Mouse (Mus musculus): Measurements from ENCODE around the gene Nfia. TPM values are rescaled to one million over a fixed set of nuclear protein-coding genes. Genes with fewer than 3 reads are reported as not detected.

Nfia gene
- polyA plus RNA-seq, 1 experiment: 8.1 TPM

- H3K36me3 ChIP-seq (ENCODE audit: control insufficient read depth, insufficient read depth, low read length): no peaks in the 10 kb centered on the region
- no peak for TF ChIP-seq CTCF (IDR thresholded peaks at IDR 0.05; ENCODE audit: control insufficient read depth, insufficient read depth, insufficient replicate concordance, low read depth, low read length)
- TF ChIP-seq POLR2A (IDR thresholded peaks at IDR 0.05; ENCODE audit: control insufficient read depth, low read depth, low read length): no peak
- no peak overlapping the region for H3K4me3 ChIP-seq (ENCODE audit: control insufficient read depth, low read depth, low read length)
- no peak overlapping the region for H3K27ac ChIP-seq (ENCODE audit: control insufficient read depth, insufficient read depth, low read depth, low read length)
- H3K4me1 ChIP-seq (ENCODE audit: control insufficient read depth, insufficient read depth, low read length): no peaks in the 10 kb centered on the region
- H3K27me3 ChIP-seq (ENCODE audit: control insufficient read depth, insufficient read depth, low read length): no peaks in the 10 kb centered on the region
Observed at GRCm38 (mm10) chr4:98080586-98080985, 308.1 kb downstream of the Nfia start.

DNA sequence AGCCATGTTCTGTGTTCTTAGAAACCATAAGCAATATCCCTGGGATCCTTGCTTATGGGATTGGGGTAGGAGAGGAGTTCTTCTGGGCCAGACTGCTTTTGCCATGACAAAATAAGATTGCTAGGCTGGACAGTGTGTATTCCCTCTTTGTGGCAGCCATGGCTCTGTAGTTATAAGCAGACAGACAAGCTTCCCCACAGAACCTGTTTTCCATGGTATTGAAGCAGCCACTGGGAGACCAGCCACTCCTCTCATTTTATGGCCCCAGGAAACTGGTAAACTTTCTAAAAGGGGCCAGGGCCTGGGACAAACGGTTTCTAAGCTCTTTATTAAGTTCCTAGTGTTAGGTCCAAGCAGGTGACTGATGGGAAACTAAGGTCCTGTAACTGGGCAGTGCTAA lies 309.4 kb downstream of the Nfia start:
- H3K27ac ChIP-seq (ENCODE audit: control insufficient read depth, insufficient read depth, low read depth, low read length): no peak overlapping the region
- H3K4me3 ChIP-seq (ENCODE audit: control insufficient read depth, low read depth, low read length): no peak overlapping the region

DNA sequence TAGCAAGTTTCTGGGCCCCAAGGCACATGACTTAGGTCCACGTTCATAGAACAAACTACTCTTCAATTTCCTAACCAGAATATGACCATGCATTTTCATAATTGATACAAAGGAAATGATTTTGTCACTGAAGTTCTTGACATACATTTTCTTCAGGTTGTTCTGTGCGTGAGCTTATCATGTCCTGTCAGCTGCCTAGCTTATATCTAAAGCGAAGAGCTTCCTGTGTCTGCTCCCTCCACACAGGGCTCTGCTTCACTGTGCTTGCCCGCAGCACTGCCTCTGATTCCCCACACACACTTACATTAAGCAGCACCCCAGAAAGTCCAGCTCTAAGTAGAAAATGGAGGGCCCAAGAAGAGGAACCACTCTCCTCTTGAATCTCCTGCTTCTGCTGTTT lies 310.0 kb downstream of the Nfia start:
- Histone ChIP-seq H3K27me3 (ENCODE audit: control insufficient read depth, insufficient read depth, low read length) (no peaks in the 10 kb centered on the region), H3K36me3 (ENCODE audit: control insufficient read depth, insufficient read depth, low read length) (no peaks in the 10 kb centered on the region), H3K4me1 (ENCODE audit: control insufficient read depth, insufficient read depth, low read length) (no peaks in the 10 kb centered on the region), H3K27ac (ENCODE audit: control insufficient read depth, insufficient read depth, low read depth, low read length) (no peak overlapping the region), H3K4me3 (ENCODE audit: control insufficient read depth, low read depth, low read length) (no peak overlapping the region)
- TF ChIP-seq POLR2A (IDR thresholded peaks at IDR 0.05; ENCODE audit: control insufficient read depth, low read depth, low read length) (no peak), CTCF (IDR thresholded peaks at IDR 0.05; ENCODE audit: control insufficient read depth, insufficient read depth, insufficient replicate concordance, low read depth, low read length) (no peak)

More for the DNA sequence above, 309.4 kb downstream of the Nfia start:
- Histone ChIP-seq H3K27me3 (ENCODE audit: control insufficient read depth, insufficient read depth, low read length) (no peaks in the 10 kb centered on the region), H3K36me3 (ENCODE audit: control insufficient read depth, insufficient read depth, low read length) (no peaks in the 10 kb centered on the region), H3K4me1 (ENCODE audit: control insufficient read depth, insufficient read depth, low read length) (no peaks in the 10 kb centered on the region)
- TF ChIP-seq CTCF (IDR thresholded peaks at IDR 0.05; ENCODE audit: control insufficient read depth, insufficient read depth, insufficient replicate concordance, low read depth, low read length) (no peak), POLR2A (IDR thresholded peaks at IDR 0.05; ENCODE audit: control insufficient read depth, low read depth, low read length) (no peak)

DNA sequence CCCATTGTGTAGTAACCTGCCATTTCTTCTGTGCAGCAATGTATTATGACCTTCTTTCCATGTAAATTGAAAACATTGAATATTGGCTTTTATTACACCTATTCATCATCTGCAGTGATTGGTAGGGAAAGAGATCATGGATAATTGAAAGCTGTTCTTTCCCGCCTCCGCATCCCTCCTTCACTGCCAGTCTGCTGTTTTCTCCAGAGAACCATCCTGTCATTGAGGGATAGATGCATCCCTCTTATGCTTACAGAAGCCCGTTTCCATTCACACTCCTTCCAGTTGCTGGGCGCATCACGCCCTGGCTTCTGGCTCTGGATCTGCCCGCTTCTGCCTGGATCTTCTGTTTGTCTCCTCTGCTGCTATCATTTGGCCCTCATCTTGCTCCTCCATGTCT lies 312.5 kb downstream of the Nfia start:
- no peak overlapping the region for H3K4me3 ChIP-seq (ENCODE audit: control insufficient read depth, low read depth, low read length)
- no peaks in the 10 kb centered on the region for H3K4me1 ChIP-seq (ENCODE audit: control insufficient read depth, insufficient read depth, low read length)
- TF ChIP-seq CTCF (IDR thresholded peaks at IDR 0.05; ENCODE audit: control insufficient read depth, insufficient read depth, insufficient replicate concordance, low read depth, low read length): no peak
- no peak for TF ChIP-seq POLR2A (IDR thresholded peaks at IDR 0.05; ENCODE audit: control insufficient read depth, low read depth, low read length)
- no peak overlapping the region for H3K27ac ChIP-seq (ENCODE audit: control insufficient read depth, insufficient read depth, low read depth, low read length)
- no peaks in the 10 kb centered on the region for H3K27me3 ChIP-seq (ENCODE audit: control insufficient read depth, insufficient read depth, low read length)
- no peaks in the 10 kb centered on the region for H3K36me3 ChIP-seq (ENCODE audit: control insufficient read depth, insufficient read depth, low read length)

DNA sequence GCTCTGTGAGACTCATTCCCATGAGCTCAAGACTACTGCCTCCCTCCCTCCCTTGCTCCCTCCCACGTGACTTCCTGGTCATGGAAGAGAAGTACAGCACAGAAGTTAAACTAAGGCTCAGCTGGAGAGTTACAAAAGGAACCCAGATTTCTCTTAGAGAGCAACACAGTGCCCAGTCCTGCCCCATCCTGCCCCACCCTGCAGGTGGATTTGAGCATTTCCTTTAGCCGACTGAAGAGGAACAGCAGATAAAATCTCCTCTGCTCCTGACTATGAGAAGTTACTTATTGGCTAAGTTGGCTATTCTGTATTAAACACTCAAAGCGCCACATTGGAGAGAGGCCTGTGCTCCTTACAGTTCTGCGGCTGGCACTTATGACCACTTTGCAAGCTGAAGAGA lies 314.4 kb downstream of the Nfia start:
- Histone ChIP-seq H3K36me3 (ENCODE audit: control insufficient read depth, insufficient read depth, low read length) (no peaks in the 10 kb centered on the region), H3K27ac (ENCODE audit: control insufficient read depth, insufficient read depth, low read depth, low read length) (no peak overlapping the region), H3K4me3 (ENCODE audit: control insufficient read depth, low read depth, low read length) (no peak overlapping the region), H3K27me3 (ENCODE audit: control insufficient read depth, insufficient read depth, low read length) (no peaks in the 10 kb centered on the region), H3K4me1 (ENCODE audit: control insufficient read depth, insufficient read depth, low read length) (no peaks in the 10 kb centered on the region)
- TF ChIP-seq POLR2A (IDR thresholded peaks at IDR 0.05; ENCODE audit: control insufficient read depth, low read depth, low read length) (no peak), CTCF (IDR thresholded peaks at IDR 0.05; ENCODE audit: control insufficient read depth, insufficient read depth, insufficient replicate concordance, low read depth, low read length) (no peak)

- H3K4me1 ChIP-seq (ENCODE audit: control insufficient read depth, insufficient read depth, low read length): no peaks in the 10 kb centered on the region
- no peak overlapping the region for H3K27ac ChIP-seq (ENCODE audit: control insufficient read depth, insufficient read depth, low read depth, low read length)
- TF ChIP-seq CTCF (IDR thresholded peaks at IDR 0.05; ENCODE audit: control insufficient read depth, insufficient read depth, insufficient replicate concordance, low read depth, low read length) (no peak), POLR2A (IDR thresholded peaks at IDR 0.05; ENCODE audit: control insufficient read depth, low read depth, low read length) (no peak)
Observed at GRCm38 (mm10) chr4:98089985-98090384, 317.5 kb downstream of the Nfia start.

DNA sequence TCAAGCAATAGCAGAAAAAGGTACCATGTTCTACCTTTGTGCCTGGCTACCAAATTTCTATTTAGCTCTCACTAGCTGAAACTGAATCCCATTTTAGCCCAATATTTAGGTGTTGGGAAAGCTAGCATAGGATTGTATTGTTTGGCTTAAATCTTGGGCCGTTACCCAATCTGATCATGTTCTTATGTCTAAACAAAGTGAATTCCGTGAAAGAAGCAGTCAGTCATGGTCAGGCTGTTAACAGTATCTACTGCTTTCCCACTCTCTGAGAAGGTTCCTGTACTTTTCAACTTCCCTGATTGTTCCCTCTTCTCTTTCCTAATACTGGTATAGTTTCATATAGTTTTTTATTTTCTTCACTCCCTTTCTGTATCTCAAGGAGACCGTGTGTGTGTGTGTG lies 318.1 kb downstream of the Nfia start:
- Histone ChIP-seq H3K27ac (ENCODE audit: control insufficient read depth, insufficient read depth, low read depth, low read length) (no peak overlapping the region), H3K4me1 (ENCODE audit: control insufficient read depth, insufficient read depth, low read length) (no peaks in the 10 kb centered on the region)
- TF ChIP-seq POLR2A (IDR thresholded peaks at IDR 0.05; ENCODE audit: control insufficient read depth, low read depth, low read length): no peak
- no peak for TF ChIP-seq CTCF (IDR thresholded peaks at IDR 0.05; ENCODE audit: control insufficient read depth, insufficient read depth, insufficient replicate concordance, low read depth, low read length)

More at GRCm38 (mm10) chr4:98089985-98090384, 317.5 kb downstream of the Nfia start:
- Histone ChIP-seq H3K36me3 (ENCODE audit: control insufficient read depth, insufficient read depth, low read length) (no peaks in the 10 kb centered on the region), H3K27me3 (ENCODE audit: control insufficient read depth, insufficient read depth, low read length) (no peaks in the 10 kb centered on the region), H3K4me3 (ENCODE audit: control insufficient read depth, low read depth, low read length) (no peak overlapping the region)

DNA sequence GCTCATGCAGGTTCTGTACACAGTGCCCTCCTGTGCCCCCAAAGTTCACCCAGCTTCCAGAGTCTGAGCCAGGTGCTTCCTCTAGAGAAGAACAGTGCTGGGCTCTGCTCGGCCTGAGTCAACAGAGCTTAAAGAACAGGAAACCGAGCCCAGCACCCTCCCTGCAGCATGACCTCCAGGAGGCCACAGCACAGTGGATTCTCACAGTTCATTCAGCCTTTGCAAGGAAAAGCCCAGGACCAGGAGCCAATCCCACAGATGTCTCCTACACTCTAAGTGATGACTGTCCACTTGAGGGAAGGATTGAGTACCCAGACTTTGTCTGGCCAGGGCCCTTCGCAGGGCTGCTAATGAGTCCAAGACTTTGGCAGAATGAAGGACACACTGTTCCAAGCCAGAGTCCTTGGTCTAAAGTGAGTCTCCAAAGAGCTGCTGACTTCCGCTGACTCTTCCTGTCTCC lies 318.9 kb downstream of the Nfia start:
- Histone ChIP-seq H3K4me3 (ENCODE audit: control insufficient read depth, low read depth, low read length) (no peak overlapping the region), H3K27ac (ENCODE audit: control insufficient read depth, insufficient read depth, low read depth, low read length) (no peak overlapping the region; the same call in 1 of the 2 replicates), H3K36me3 (ENCODE audit: control insufficient read depth, insufficient read depth, low read length) (no peaks in the 10 kb centered on the region), H3K4me1 (ENCODE audit: control insufficient read depth, insufficient read depth, low read length) (no peaks in the 10 kb centered on the region), H3K27me3 (ENCODE audit: control insufficient read depth, insufficient read depth, low read length) (no peaks in the 10 kb centered on the region)
- TF ChIP-seq POLR2A (IDR thresholded peaks at IDR 0.05; ENCODE audit: control insufficient read depth, low read depth, low read length) (no peak), CTCF (IDR thresholded peaks at IDR 0.05; ENCODE audit: control insufficient read depth, insufficient read depth, insufficient replicate concordance, low read depth, low read length) (no peak)

More for the DNA sequence above, 318.1 kb downstream of the Nfia start:
- Histone ChIP-seq H3K36me3 (ENCODE audit: control insufficient read depth, insufficient read depth, low read length) (no peaks in the 10 kb centered on the region), H3K4me3 (ENCODE audit: control insufficient read depth, low read depth, low read length) (no peak overlapping the region), H3K27me3 (ENCODE audit: control insufficient read depth, insufficient read depth, low read length) (no peaks in the 10 kb centered on the region)
